ENCODE assay signal across 34 mouse cellular contexts in the genomic region with DNA sequence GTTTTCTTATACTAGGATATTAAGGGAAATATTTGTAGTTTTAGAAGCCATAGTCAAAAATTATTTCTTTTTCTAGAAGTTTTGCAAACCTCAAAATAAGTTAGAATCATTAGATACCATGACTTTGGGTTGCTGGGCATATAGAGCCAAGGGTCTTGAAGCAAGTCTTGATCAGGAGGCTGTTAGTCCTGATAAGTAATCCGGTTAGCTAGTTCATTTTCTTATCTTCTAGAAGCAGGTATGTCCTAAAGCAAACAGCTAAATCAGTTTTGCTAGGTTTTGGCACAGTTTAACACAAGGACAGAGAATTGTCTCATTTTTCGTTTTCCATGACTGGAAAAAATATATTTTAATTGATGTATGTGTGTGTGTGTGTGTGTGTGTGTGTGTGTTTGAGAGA.
"Had no signal": no experiment of that assay in that cellular context is flagged by ENCODE, and none has a peak within 500 bp of the region (broad histone marks: within the 10 kb centered on the region; RNA-seq: fewer than 3 reads in every experiment).

No protein-coding gene starts in this region.

- H3K4me1 ChIP-seq: heart, embryonic 12.5 days; heart, embryonic 13.5 days; heart, embryonic 15.5 days; hindbrain, embryonic 10.5 days; hindbrain, embryonic 12.5 days; hindbrain, embryonic 13.5 days; hindbrain, embryonic 15.5 days; intestine, embryonic 15.5 days; kidney, embryonic 15.5 days had no signal

- H3K27ac ChIP-seq: heart, embryonic 13.5 days; heart, embryonic 15.5 days; hindbrain, embryonic 10.5 days; hindbrain, embryonic 12.5 days; hindbrain, embryonic 13.5 days; hindbrain, embryonic 14.5 days; hindbrain, embryonic 15.5 days; hindbrain, postnatal 0 days; intestine, embryonic 15.5 days; kidney, embryonic 15.5 days; kidney, postnatal 0 days; layer of hippocampus, adult 2 months had no signal

- DNase-seq: heart, postnatal 10 days; heart, postnatal 14 days; heart, postnatal 36 days; heart, postnatal 4 days; kidney, adult 11 months; kidney, adult 18-20 months; kidney, adult 2 months; kidney, adult 8-10 months; kidney, adult 9 months; kidney, postnatal 10 days; kidney, postnatal 14 days; kidney, postnatal 25 days; kidney, postnatal 36 days; kidney, postnatal 4 days; layer of hippocampus, adult 9-11 months; layer of hippocampus, postnatal 36 days had no signal

- H3K4me2 ChIP-seq: heart, embryonic 11.5 days; heart, embryonic 12.5 days; heart, embryonic 13.5 days; heart, embryonic 15.5 days; hindbrain, embryonic 12.5 days; hindbrain, embryonic 13.5 days; hindbrain, embryonic 14.5 days; hindbrain, embryonic 15.5 days; intestine, embryonic 15.5 days; kidney, embryonic 15.5 days had no signal

- H3K9me3 ChIP-seq: heart, embryonic 13.5 days; heart, embryonic 15.5 days; hindbrain, embryonic 10.5 days; hindbrain, embryonic 12.5 days; hindbrain, embryonic 13.5 days; hindbrain, embryonic 15.5 days; intestine, embryonic 15.5 days; kidney, embryonic 15.5 days had no signal

- H3K4me3 ChIP-seq: heart, embryonic 12.5 days; heart, embryonic 13.5 days; heart, embryonic 15.5 days; hindbrain, embryonic 10.5 days; hindbrain, embryonic 12.5 days; hindbrain, embryonic 13.5 days; hindbrain, embryonic 15.5 days; intestine, embryonic 15.5 days; kidney, embryonic 15.5 days; layer of hippocampus, adult 2 months had no signal

- ATAC-seq: hindbrain, embryonic 16.5 days; hindbrain, postnatal 0 days; inflammation-experienced regulatory T-cells, adult 6 months; intestine, embryonic 15.5 days; intestine, embryonic 16.5 days; intestine, postnatal 0 days had no signal

- H3K36me3 ChIP-seq: heart, embryonic 12.5 days; heart, embryonic 13.5 days; heart, embryonic 15.5 days; hindbrain, embryonic 10.5 days; hindbrain, embryonic 12.5 days; hindbrain, embryonic 13.5 days; hindbrain, embryonic 15.5 days; intestine, embryonic 15.5 days; kidney, embryonic 15.5 days had no signal

- H3K27me3 ChIP-seq: heart, embryonic 12.5 days; heart, embryonic 13.5 days; heart, embryonic 15.5 days; hindbrain, embryonic 12.5 days; hindbrain, embryonic 13.5 days; hindbrain, embryonic 15.5 days; intestine, embryonic 15.5 days; kidney, embryonic 15.5 days had no signal

- H3K9ac ChIP-seq: heart, embryonic 12.5 days; heart, embryonic 13.5 days; heart, embryonic 15.5 days; hindbrain, embryonic 12.5 days; hindbrain, embryonic 13.5 days; hindbrain, embryonic 14.5 days; hindbrain, embryonic 15.5 days; intestine, embryonic 15.5 days; kidney, embryonic 15.5 days had no signal
